Mouse (Mus musculus) liver, embryonic 15.5 days (tissue): ENCODE results near the gene Tespa1. TPM values are rescaled to one million over a fixed set of nuclear protein-coding genes. Genes with fewer than 3 reads are reported as not detected.
"Not testable (repeated sequence)": the region's sequence is repeated elsewhere in the genome, so short reads cannot be mapped to it uniquely, and the experiment has no call there.

Source experiments
- ATAC-seq: fragments of 200-750 bp; cut with Nextera tagmentation; 2 replicates; pipeline ENCODE4 v1.8.0; 2017; ENCODE audit warnings: moderate number of reproducible peaks, mild to moderate bottlenecking, moderate library complexity; ENCODE audit not compliant: insufficient read depth
- H3K27ac ChIP-seq: fragments of 300-500 bp; sonication (generic); replicated peaks from 2 replicates; pipeline ENCODE4 v1.5.1; 2015; ENCODE audit warnings: mild to moderate bottlenecking, inconsistent platforms
- H3K27me3 ChIP-seq: fragments of 300-500 bp; sonication (generic); 2 replicates; pipeline ENCODE4 v1.6.1; 2015; ENCODE audit warnings: mild to moderate bottlenecking, inconsistent platforms
- H3K36me3 ChIP-seq: fragments of 300-500 bp; sonication (generic); replicated peaks from 2 replicates; pipeline ENCODE4 v1.6.1; 2015; ENCODE audit warnings: moderate library complexity, mild to moderate bottlenecking, inconsistent platforms
- H3K4me1 ChIP-seq: fragments of 300-500 bp; sonication (generic); replicated peaks from 2 replicates; pipeline ENCODE4 v1.6.1; 2015; ENCODE audit warnings: inconsistent platforms
- H3K4me2 ChIP-seq: fragments of 300-500 bp; sonication (generic); 2 replicates; pipeline ENCODE4 v1.6.1; 2015; ENCODE audit warnings: moderate library complexity, mild to moderate bottlenecking, inconsistent platforms
- H3K4me3 ChIP-seq: fragments of 300-500 bp; sonication (generic); replicated peaks from 2 replicates; pipeline ENCODE4 v1.5.1; 2015; ENCODE audit warnings: mild to moderate bottlenecking, inconsistent platforms
- H3K9ac ChIP-seq: fragments of 300-500 bp; sonication (generic); 2 replicates; pipeline ENCODE4 v1.6.1; 2015; ENCODE audit warnings: moderate library complexity, mild to moderate bottlenecking, inconsistent platforms
- H3K9me3 ChIP-seq: fragments of 300-500 bp; sonication (generic); replicated peaks from 2 replicates; pipeline ENCODE4 v1.6.1; 2016; ENCODE audit warnings: inconsistent platforms
- WGBS: fragments of 180-500 bp; shearing (Covaris S2); methylation state at CpG from one replicate; pipeline ENCODE4 v1.1.7; 2015; ENCODE audit warnings: mixed read lengths; ENCODE audit not compliant: insufficient replicate concordance; 5-methylcytosine and 5-hydroxymethylcytosine counted together
- polyA plus RNA-seq: library from polyadenylated mRNA; unstranded; fragments of >200 nt; fragmentation: Nextera tagmentation; extraction: Ambion mirVana; gene quantifications from 2 replicates; pipeline ENCODE4 v1.2.1, GENCODE M21; 2015

Tespa1 gene
- polyA plus RNA-seq, 1 experiment from 2014 or later: 1.4 TPM

- Histone ChIP-seq H3K27ac (no peak overlapping the region), H3K4me2 (no peak overlapping the region), H3K36me3 (no peaks in the 10 kb centered on the region), H3K4me1 (no peaks in the 10 kb centered on the region), H3K4me3 (no peak overlapping the region), H3K9me3 (no peaks in the 10 kb centered on the region), H3K9ac (no peak overlapping the region), H3K27me3 (no peaks in the 10 kb centered on the region)
- ATAC-seq: no peak
- 27% methylated on average over 1 of the region's 1 CpGs for WGBS
Measured at GRCm38 (mm10) chr10:130313531-130313930, 9.1 kb upstream of the Tespa1 start.

- H3K27ac ChIP-seq: no peak overlapping the region
- H3K27me3 ChIP-seq: no peaks in the 10 kb centered on the region
- H3K9ac ChIP-seq: no peak overlapping the region
- H3K9me3 ChIP-seq: no peaks in the 10 kb centered on the region
- H3K36me3 ChIP-seq: no peaks in the 10 kb centered on the region
- no peak overlapping the region for H3K4me2 ChIP-seq
- no peak overlapping the region for H3K4me3 ChIP-seq
- WGBS: 25% methylated on average over 2 of the region's 2 CpGs
- ATAC-seq: no peak
- H3K4me1 ChIP-seq: no peaks in the 10 kb centered on the region
Measured at GRCm38 (mm10) chr10:130314110-130314829, 8.4 kb upstream of the Tespa1 start.

GRCm38 (mm10) chr10:130315846-130316245 is 6.8 kb upstream of the Tespa1 start:
- Histone ChIP-seq H3K27ac (no peak overlapping the region), H3K4me2 (no peak overlapping the region), H3K9me3 (no peaks in the 10 kb centered on the region), H3K4me1 (no peaks in the 10 kb centered on the region), H3K9ac (no peak overlapping the region), H3K36me3 (no peaks in the 10 kb centered on the region), H3K27me3 (no peaks in the 10 kb centered on the region), H3K4me3 (no peak overlapping the region)
- ATAC-seq: no peak

- Histone ChIP-seq H3K36me3 (no peaks in the 10 kb centered on the region), H3K4me3 (no peak overlapping the region), H3K9ac (no peak overlapping the region), H3K4me2 (no peak overlapping the region), H3K9me3 (no peaks in the 10 kb centered on the region), H3K27me3 (no peaks in the 10 kb centered on the region), H3K27ac (no peak overlapping the region), H3K4me1 (no peaks in the 10 kb centered on the region)
- 21% methylated on average over 4 of the region's 4 CpGs for WGBS
- no peak for ATAC-seq
Measured at GRCm38 (mm10) chr10:130318720-130319119, 4.0 kb upstream of the Tespa1 start.

- H3K4me2 ChIP-seq: no peak overlapping the region
- H3K27ac ChIP-seq: no peak overlapping the region
- H3K27me3 ChIP-seq: no peaks in the 10 kb centered on the region
- no peaks in the 10 kb centered on the region for H3K9me3 ChIP-seq
- WGBS: 56% methylated on average over 2 of the region's 2 CpGs
- no peaks in the 10 kb centered on the region for H3K36me3 ChIP-seq
- no peak overlapping the region for H3K4me3 ChIP-seq
- H3K4me1 ChIP-seq: no peaks in the 10 kb centered on the region
- no peak overlapping the region for H3K9ac ChIP-seq
- ATAC-seq: no peak
Measured at GRCm38 (mm10) chr10:130320715-130321114, 2.0 kb upstream of the Tespa1 start.

- Histone ChIP-seq H3K27ac (no peak overlapping the region), H3K4me1 (no peaks in the 10 kb centered on the region), H3K4me3 (no peak overlapping the region), H3K27me3 (no peaks in the 10 kb centered on the region), H3K9ac (no peak overlapping the region), H3K36me3 (no peaks in the 10 kb centered on the region), H3K4me2 (no peak overlapping the region), H3K9me3 (no peaks in the 10 kb centered on the region)
- no peak for ATAC-seq
Measured at GRCm38 (mm10) chr10:130322062-130322461, 608 bp upstream of the Tespa1 start.

GRCm38 (mm10) chr10:130324243-130324642 is 1.6 kb downstream of the Tespa1 start:
- no peaks in the 10 kb centered on the region for H3K4me1 ChIP-seq
- 41% methylated on average over 4 of the region's 4 CpGs for WGBS

GRCm38 (mm10) chr10:130330711-130331110 is 8.0 kb downstream of the Tespa1 start:
- Histone ChIP-seq H3K9ac (no peak overlapping the region), H3K36me3 (no peaks in the 10 kb centered on the region), H3K4me3 (no peak overlapping the region), H3K9me3 (no peaks in the 10 kb centered on the region), H3K27me3 (no peaks in the 10 kb centered on the region), H3K27ac (no peak overlapping the region), H3K4me1 (no peaks in the 10 kb centered on the region), H3K4me2 (no peak overlapping the region)
- 71% methylated on average over 1 of the region's 1 CpGs for WGBS
- no peak for ATAC-seq

More at GRCm38 (mm10) chr10:130324243-130324642, 1.6 kb downstream of the Tespa1 start:
- Histone ChIP-seq H3K9me3 (no peaks in the 10 kb centered on the region), H3K36me3 (no peaks in the 10 kb centered on the region), H3K4me3 (no peak overlapping the region), H3K9ac (no peak overlapping the region), H3K4me2 (no peak overlapping the region), H3K27me3 (no peaks in the 10 kb centered on the region), H3K27ac (no peak overlapping the region)
- no peak for ATAC-seq

- ATAC-seq: no peak
- H3K9me3 ChIP-seq: no peaks in the 10 kb centered on the region
- WGBS: 6% methylated on average over 1 of the region's 1 CpGs
- H3K36me3 ChIP-seq: no peaks in the 10 kb centered on the region
- no peak overlapping the region for H3K9ac ChIP-seq
- H3K27ac ChIP-seq: no peak overlapping the region
- H3K4me3 ChIP-seq: no peak overlapping the region
- H3K4me2 ChIP-seq: no peak overlapping the region
- H3K27me3 ChIP-seq: no peaks in the 10 kb centered on the region
- H3K4me1 ChIP-seq: no peaks in the 10 kb centered on the region
Measured at GRCm38 (mm10) chr10:130336385-130336784, 13.7 kb downstream of the Tespa1 start.

GRCm38 (mm10) chr10:130337581-130337980 is 14.9 kb downstream of the Tespa1 start:
- 15% methylated on average over 2 of the region's 2 CpGs for WGBS
- ATAC-seq: no peak

GRCm38 (mm10) chr10:130340050-130340449 is 17.4 kb downstream of the Tespa1 start:
- H3K27ac ChIP-seq, H3K9ac ChIP-seq, H3K9me3 ChIP-seq, H3K4me2 ChIP-seq, H3K4me3 ChIP-seq, H3K4me1 ChIP-seq, H3K27me3 ChIP-seq, H3K36me3 ChIP-seq, ATAC-seq: not testable (repeated sequence)
- WGBS: 75% methylated on average over 4 of the region's 4 CpGs

More at GRCm38 (mm10) chr10:130337581-130337980, 14.9 kb downstream of the Tespa1 start:
- Histone ChIP-seq H3K27ac (no peak overlapping the region), H3K9me3 (no peaks in the 10 kb centered on the region), H3K4me3 (no peak overlapping the region), H3K9ac (no peak overlapping the region), H3K36me3 (no peaks in the 10 kb centered on the region), H3K4me2 (no peak overlapping the region), H3K27me3 (no peaks in the 10 kb centered on the region), H3K4me1 (no peaks in the 10 kb centered on the region)

GRCm38 (mm10) chr10:130344056-130344455 is 21.4 kb downstream of the Tespa1 start:
- no peak overlapping the region for H3K27ac ChIP-seq
- no peaks in the 10 kb centered on the region for H3K9me3 ChIP-seq
- H3K4me1 ChIP-seq: no peaks in the 10 kb centered on the region
- H3K9ac ChIP-seq: no peak overlapping the region
- 53% methylated on average over 1 of the region's 1 CpGs for WGBS
- no peak overlapping the region for H3K4me3 ChIP-seq
- H3K36me3 ChIP-seq: no peaks in the 10 kb centered on the region
- H3K27me3 ChIP-seq: no peaks in the 10 kb centered on the region
- H3K4me2 ChIP-seq: no peak overlapping the region
- no peak; the same call in 1 of the 2 replicates for ATAC-seq
